Mouse (Mus musculus) forebrain, embryonic 12.5 days (tissue): Measurements from ENCODE around the gene Dusp16. TPM values are rescaled to one million over a fixed set of nuclear protein-coding genes. Genes with fewer than 3 reads are reported as not detected.

Experiments
- ATAC-seq: fragments of 200-750 bp; cut with Nextera tagmentation; 2 replicates; pipeline ENCODE4 v1.8.0; 2017; ENCODE audit warnings: moderate TSS enrichment; ENCODE audit not compliant: low FRiP score
- H3K27ac ChIP-seq: fragments of 300-500 bp; sonication (generic); 2 replicates; pipeline ENCODE4 v1.5.1; 2016; ENCODE audit warnings: mild to moderate bottlenecking
- H3K27me3 ChIP-seq: fragments of 300-500 bp; sonication (generic); 2 replicates; pipeline ENCODE4 v1.6.1; 2016; ENCODE audit warnings: mild to moderate bottlenecking
- H3K36me3 ChIP-seq: fragments of 300-500 bp; sonication (generic); replicated peaks from 2 replicates; pipeline ENCODE4 v1.6.1; 2016; ENCODE audit warnings: mild to moderate bottlenecking
- H3K4me1 ChIP-seq: fragments of 300-500 bp; sonication (generic); 2 replicates; pipeline ENCODE4 v1.6.1; 2016
- H3K4me2 ChIP-seq: fragments of 300-500 bp; sonication (generic); 2 replicates; pipeline ENCODE4 v1.6.1; 2016; ENCODE audit warnings: mild to moderate bottlenecking, moderate library complexity
- H3K4me3 ChIP-seq: fragments of 300-500 bp; sonication (generic); replicated peaks from 2 replicates; pipeline ENCODE4 v1.5.1; 2016; ENCODE audit warnings: mild to moderate bottlenecking
- H3K9ac ChIP-seq: fragments of 300-500 bp; sonication (generic); 2 replicates; pipeline ENCODE4 v1.6.1; 2016; ENCODE audit warnings: mild to moderate bottlenecking
- H3K9me3 ChIP-seq: fragments of 300-500 bp; sonication (generic); 2 replicates; pipeline ENCODE4 v1.6.1; 2016
- WGBS: fragments of 180-500 bp; shearing (Covaris S2); methylation state at CpG from one replicate; pipeline ENCODE4 v1.1.7; 2016; 5-methylcytosine and 5-hydroxymethylcytosine counted together
- polyA plus RNA-seq: library from polyadenylated mRNA; unstranded; fragments of >200 nt; fragmentation: Nextera tagmentation; extraction: Ambion mirVana; gene quantifications from 2 replicates; pipeline ENCODE4 v1.2.1, GENCODE M21; 2016

The Dusp16 gene
- polyA plus RNA-seq, 1 experiment from 2014 or later: 22.0 TPM

GRCm38 (mm10) chr6:134807794-134808193 lies 15.4 kb upstream of the Dusp16 start:
- ATAC-seq: no peak
- no peaks in the 10 kb centered on the region for H3K4me1 ChIP-seq
- WGBS: 86% methylated on average over 11 of the region's 11 CpGs

GRCm38 (mm10) chr6:134807091-134807490 lies 14.7 kb upstream of the Dusp16 start:
- no peak for ATAC-seq
- H3K9me3 ChIP-seq: no peaks in the 10 kb centered on the region
- no peaks in the 10 kb centered on the region for H3K4me1 ChIP-seq
- H3K4me2 ChIP-seq: no peak overlapping the region
- no peaks in the 10 kb centered on the region for H3K36me3 ChIP-seq
- no peak overlapping the region for H3K9ac ChIP-seq
- no peak overlapping the region for H3K27ac ChIP-seq
- no peaks in the 10 kb centered on the region for H3K27me3 ChIP-seq
- H3K4me3 ChIP-seq: no peak overlapping the region
- WGBS: 100% methylated on average over 1 of the region's 2 CpGs

More at GRCm38 (mm10) chr6:134807794-134808193, 15.4 kb upstream of the Dusp16 start:
- Histone ChIP-seq H3K27ac (no peak overlapping the region), H3K27me3 (no peaks in the 10 kb centered on the region), H3K4me3 (no peak overlapping the region), H3K36me3 (no peaks in the 10 kb centered on the region), H3K9me3 (no peaks in the 10 kb centered on the region), H3K4me2 (no peak overlapping the region), H3K9ac (no peak overlapping the region)

- Histone ChIP-seq H3K4me2 (no peak overlapping the region), H3K9me3 (no peaks in the 10 kb centered on the region), H3K9ac (no peak overlapping the region), H3K4me1 (no peaks in the 10 kb centered on the region), H3K4me3 (no peak overlapping the region), H3K27me3 (no peaks in the 10 kb centered on the region), H3K36me3 (no peaks in the 10 kb centered on the region), H3K27ac (no peak overlapping the region)
- no peak for ATAC-seq
- 91% methylated on average over 6 of the region's 6 CpGs for WGBS
Observed at GRCm38 (mm10) chr6:134806130-134806529, 13.7 kb upstream of the Dusp16 start.

GRCm38 (mm10) chr6:134804736-134805277 lies 12.4 kb upstream of the Dusp16 start:
- Histone ChIP-seq H3K27me3 (no peaks in the 10 kb centered on the region), H3K27ac (no peak overlapping the region), H3K4me2 (no peak overlapping the region), H3K4me1 (no peaks in the 10 kb centered on the region), H3K4me3 (no peak overlapping the region), H3K9me3 (no peaks in the 10 kb centered on the region), H3K36me3 (no peaks in the 10 kb centered on the region), H3K9ac (no peak overlapping the region)
- WGBS: 53% methylated on average over 5 of the region's 5 CpGs
- ATAC-seq: no peak

- Histone ChIP-seq H3K36me3 (no peaks in the 10 kb centered on the region), H3K9me3 (no peaks in the 10 kb centered on the region), H3K9ac (no peak overlapping the region), H3K4me3 (no peak overlapping the region), H3K4me2 (no peak overlapping the region), H3K27ac (no peak overlapping the region), H3K4me1 (no peaks in the 10 kb centered on the region), H3K27me3 (no peaks in the 10 kb centered on the region)
- no peak for ATAC-seq
- WGBS: 84% methylated on average over 9 of the region's 9 CpGs
Observed at GRCm38 (mm10) chr6:134802641-134803043, 10.2 kb upstream of the Dusp16 start.

- Histone ChIP-seq H3K27me3 (no peaks in the 10 kb centered on the region), H3K9ac (no peak overlapping the region)
- 68% methylated on average over 1 of the region's 1 CpGs for WGBS
Observed at GRCm38 (mm10) chr6:134801483-134801882, 9.1 kb upstream of the Dusp16 start.

GRCm38 (mm10) chr6:134796297-134796696 lies 3.9 kb upstream of the Dusp16 start:
- peaks cover 11% of the 10 kb centered on the region; the same call in 1 of the 2 replicates for H3K27me3 ChIP-seq
- peaks cover 8% of the 10 kb centered on the region for H3K4me1 ChIP-seq
- no peak overlapping the region for H3K4me2 ChIP-seq
- no peak overlapping the region for H3K27ac ChIP-seq
- H3K36me3 ChIP-seq: no peaks in the 10 kb centered on the region
- 88% methylated on average over 10 of the region's 10 CpGs for WGBS
- H3K4me3 ChIP-seq: no peak overlapping the region
- H3K9me3 ChIP-seq: no peaks in the 10 kb centered on the region
- no peak overlapping the region for H3K9ac ChIP-seq
- no peak for ATAC-seq

More at GRCm38 (mm10) chr6:134801483-134801882, 9.1 kb upstream of the Dusp16 start:
- H3K4me3 ChIP-seq: no peak overlapping the region
- H3K27ac ChIP-seq: no peak overlapping the region
- H3K36me3 ChIP-seq: no peaks in the 10 kb centered on the region
- no peak overlapping the region for H3K4me2 ChIP-seq
- no peaks in the 10 kb centered on the region for H3K9me3 ChIP-seq
- ATAC-seq: no peak
- H3K4me1 ChIP-seq: no peaks in the 10 kb centered on the region

- Histone ChIP-seq H3K9me3 (no peaks in the 10 kb centered on the region), H3K9ac (no peak overlapping the region), H3K27me3 (peaks cover 11% of the 10 kb centered on the region; the same call in 1 of the 2 replicates), H3K4me1 (peaks cover 21% of the 10 kb centered on the region), H3K36me3 (no peaks in the 10 kb centered on the region), H3K4me3 (0 out of 2 replicates have a peak overlapping the region, but pooled peaks have one; percentile 7), H3K27ac (no peak overlapping the region), H3K4me2 (peak overlapping the region; percentile 36)
- 15% methylated on average over 21 of the region's 21 CpGs for WGBS
- 0 out of 2 replicates have a peak, but pooled peaks have one; percentile 37 for ATAC-seq
Observed at GRCm38 (mm10) chr6:134793911-134794520, 1.6 kb upstream of the Dusp16 start.

GRCm38 (mm10) chr6:134793046-134793806 lies 801 bp upstream of the Dusp16 start:
- Histone ChIP-seq H3K27ac (0 out of 2 replicates have a peak overlapping the region, but pooled peaks have one; percentile 25), H3K4me3 (peak overlapping the region; percentile 74), H3K9ac (peak overlapping the region; percentile 87), H3K9me3 (no peaks in the 10 kb centered on the region), H3K27me3 (peaks cover 11% of the 10 kb centered on the region; the same call in 1 of the 2 replicates), H3K4me1 (peaks cover 22% of the 10 kb centered on the region), H3K4me2 (peak overlapping the region; percentile 68), H3K36me3 (no peaks in the 10 kb centered on the region)
- 37% methylated on average over 21 of the region's 21 CpGs for WGBS
- no peak; the same call in 1 of the 2 replicates for ATAC-seq

- Histone ChIP-seq H3K9me3 (no peaks in the 10 kb centered on the region), H3K27me3 (peaks cover 11% of the 10 kb centered on the region; the same call in 1 of the 2 replicates), H3K4me2 (peak overlapping the region; percentile 68), H3K9ac (peak overlapping the region; percentile 87), H3K27ac (peak overlapping the region; percentile 94), H3K4me1 (peaks cover 22% of the 10 kb centered on the region), H3K36me3 (no peaks in the 10 kb centered on the region), H3K4me3 (peak overlapping the region; percentile 74)
- ATAC-seq: no peak
- under 1% methylated on average over 45 of the region's 46 CpGs for WGBS
Observed at GRCm38 (mm10) chr6:134791251-134792118, 940 bp downstream of the Dusp16 start.

- Histone ChIP-seq H3K9ac (no peak overlapping the region), H3K9me3 (no peaks in the 10 kb centered on the region), H3K36me3 (no peaks in the 10 kb centered on the region), H3K27ac (no peak overlapping the region), H3K4me1 (peaks cover 22% of the 10 kb centered on the region), H3K27me3 (peaks cover 11% of the 10 kb centered on the region; the same call in 1 of the 2 replicates), H3K4me2 (no peak overlapping the region), H3K4me3 (no peak overlapping the region)
- 50% methylated on average over 6 of the region's 6 CpGs for WGBS
- no peak for ATAC-seq
Observed at GRCm38 (mm10) chr6:134789100-134789499, 3.3 kb downstream of the Dusp16 start.

GRCm38 (mm10) chr6:134786426-134786825 lies 6.0 kb downstream of the Dusp16 start:
- Histone ChIP-seq H3K9ac (no peak overlapping the region), H3K9me3 (no peaks in the 10 kb centered on the region), H3K4me3 (no peak overlapping the region), H3K27ac (no peak overlapping the region), H3K36me3 (no peaks in the 10 kb centered on the region), H3K4me2 (no peak overlapping the region), H3K27me3 (no peaks in the 10 kb centered on the region), H3K4me1 (peaks cover 15% of the 10 kb centered on the region)
- ATAC-seq: no peak
- 69% methylated on average over 3 of the region's 3 CpGs for WGBS
